Mouse (Mus musculus) erythroblast, embryonic 14.5 days (primary cell): ENCODE results near the gene Cnp.

Experiments used
- GATA1 ChIP-seq: IDR thresholded peaks from 2 replicates; pipeline ENCODE4 v1.6.1; 2012; ENCODE audit warnings: low read length, inconsistent platforms, mixed read lengths
- TAL1 ChIP-seq: IDR thresholded peaks from 3 replicates; pipeline ENCODE4 v1.6.1; 2012; ENCODE audit warnings: low read length, inconsistent platforms, mixed read lengths

- TF ChIP-seq TAL1 (no peak), GATA1 (no peak)
Measured at GRCm38 (mm10) chr11:100628056-100628455, 53.4 kb downstream of the Cnp start.
